Mouse (Mus musculus): ENCODE data around the gene Krt24.

DNA sequence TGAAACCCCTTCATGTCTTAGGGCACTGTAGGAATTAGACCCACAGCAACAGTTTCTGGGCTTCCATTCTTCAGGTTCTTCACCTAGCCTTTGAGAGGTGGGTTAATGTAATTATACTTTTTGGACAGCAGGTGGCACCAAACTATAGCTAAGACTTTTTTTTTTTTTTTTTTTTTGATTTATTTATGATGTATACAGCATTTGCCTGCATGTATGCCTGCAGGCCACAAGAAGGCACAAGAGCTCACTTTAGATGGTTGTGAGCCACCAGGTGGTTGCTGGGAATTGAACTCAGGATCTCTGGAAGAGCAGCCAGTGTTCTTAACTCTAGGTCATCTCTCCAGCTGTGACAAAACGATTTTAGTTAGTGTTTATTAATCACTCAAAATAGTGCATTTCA is 25.8 kb upstream of the Krt24 start:
- TF ChIP-seq CTCF (IDR thresholded peaks at IDR 0.05; ENCODE audit: insufficient read depth, low read length) (no peak), POLR2A (IDR thresholded peaks at IDR 0.05; ENCODE audit: borderline replicate concordance, extremely low read depth, low read depth, low read length) (no peak)
